Mouse (Mus musculus) adrenal gland, adult (tissue): ENCODE measurements around the gene C3ar1.

ENCODE experiments used
- DNase-seq, 2 experiments: peaks; one replicate each; pipeline ENCODE4 v3.0.0; 2022 to 2023; ENCODE audit warnings: low spot score in 1 of 2; ENCODE audit not compliant: inconsistent age in 2 of 2

Gene C3ar1

GRCm38 (mm10) chr6:122800640-122801300 is 55.2 kb downstream of the C3ar1 start:
- no peak for DNase-seq
